Mouse (Mus musculus) left cerebral cortex, adult 18-20 months (tissue): ENCODE results near the gene Mfap4. TPM values are rescaled to one million over a fixed set of nuclear protein-coding genes. Genes with fewer than 3 reads are reported as not detected.
A peak's percentile ranks its signal among the peaks of the same experiment; 100 is the strongest.

Experiments used
- DNase-seq, 2 experiments: peaks; one replicate each; pipeline ENCODE4 v3.0.0; 2021 to 2022; ENCODE audit warnings: low spot score in 2 of 2, mixed read lengths in 1 of 2
- long read RNA-seq, 2 experiments: library from polyadenylated mRNA; stranded (forward); transcript quantifications; one replicate each; pipeline ENCODE4 v2.0.0; 2021
- total RNA-seq, 2 experiments: library from RNA; stranded (reverse); gene quantifications; 2 replicates each; pipeline ENCODE4 v1.2.3; 2021

Mfap4 gene
- 1 to 10 TPM; 2.6 to 3.3 TPM for total RNA-seq
- long read RNA-seq, experiment 1, partial matches to known transcripts = 0 of 5 reads
- long read RNA-seq, experiment 1, other reads (novel, unspliced or antisense) = 1 of 5 reads
- long read RNA-seq, experiment 2, partial matches to known transcripts = 2 of 5 reads
- long read RNA-seq, experiment 2, other reads (novel, unspliced or antisense) = 1 of 5 reads

DNA sequence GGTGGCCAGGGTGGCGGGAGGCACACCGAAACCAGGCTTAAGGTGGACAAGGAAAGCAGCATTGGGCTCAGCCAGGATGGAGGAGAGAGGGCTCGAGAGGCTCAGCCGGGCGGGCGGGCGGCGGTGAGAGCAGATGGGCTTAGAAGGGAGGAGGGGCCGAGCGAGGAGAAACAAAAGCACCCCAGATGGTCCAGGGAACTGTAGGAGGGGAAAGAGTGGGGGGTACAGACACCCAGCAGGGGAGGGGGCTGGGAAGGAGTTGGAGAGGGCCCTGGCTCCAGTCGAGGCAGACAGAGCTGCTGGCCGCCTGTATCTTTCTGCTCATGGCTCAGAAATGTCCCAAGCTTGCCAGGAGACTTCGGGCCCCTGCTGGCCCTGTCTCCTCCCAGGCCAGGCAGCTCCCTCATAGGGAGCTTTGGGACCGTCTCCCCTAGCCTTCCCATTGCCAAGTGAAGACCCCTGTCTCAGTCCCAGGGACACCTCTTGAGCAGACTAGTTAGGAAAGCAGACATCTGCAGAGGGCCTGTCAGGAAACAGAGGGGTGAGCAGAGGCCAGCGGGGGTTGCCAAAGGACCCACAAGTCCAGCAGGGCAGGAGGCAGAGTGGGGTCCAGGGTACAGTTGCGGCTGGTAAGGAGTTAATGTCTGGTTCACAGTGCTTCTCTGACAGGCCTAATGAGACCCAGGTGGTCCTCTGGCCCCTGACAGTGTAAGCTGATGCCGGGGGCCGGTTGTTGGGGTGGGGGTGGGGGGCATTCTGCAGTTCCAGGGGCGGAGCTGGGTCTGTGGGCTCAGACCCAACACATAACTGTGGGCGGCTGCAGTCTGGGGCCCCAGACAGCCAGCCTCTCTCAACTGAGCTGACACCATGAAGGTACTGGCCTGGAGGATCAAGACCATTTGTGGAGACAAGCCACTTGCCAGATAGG, at the start of gene Mfap4:
TSS of gene Mfap4 (plus strand) at position 819 of the 928 bp plus-strand sequence.
- DNase-seq = peak; percentile 67 to 83

DNA sequence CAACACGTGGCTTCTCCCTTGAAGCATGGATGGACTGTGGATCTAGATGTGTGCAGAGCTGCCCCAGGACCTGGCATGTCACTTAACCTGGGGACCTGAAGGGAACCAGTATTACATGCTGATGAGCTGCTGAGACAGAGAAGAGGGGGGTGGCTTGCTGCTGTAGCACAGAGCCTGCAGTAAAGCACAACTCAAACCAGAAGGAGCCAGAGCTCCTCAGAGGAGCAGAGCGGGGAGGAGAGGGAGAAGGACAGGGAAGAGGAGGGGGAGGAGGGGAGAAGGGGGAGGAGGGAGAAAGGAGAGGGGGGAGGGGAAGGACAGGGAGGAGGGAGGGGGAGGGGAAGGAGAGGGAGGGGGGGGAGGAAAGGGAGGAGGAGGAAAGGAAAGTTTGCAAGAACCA, 48.9 kb upstream of the Mfap4 start:
- no peak for DNase-seq

DNA sequence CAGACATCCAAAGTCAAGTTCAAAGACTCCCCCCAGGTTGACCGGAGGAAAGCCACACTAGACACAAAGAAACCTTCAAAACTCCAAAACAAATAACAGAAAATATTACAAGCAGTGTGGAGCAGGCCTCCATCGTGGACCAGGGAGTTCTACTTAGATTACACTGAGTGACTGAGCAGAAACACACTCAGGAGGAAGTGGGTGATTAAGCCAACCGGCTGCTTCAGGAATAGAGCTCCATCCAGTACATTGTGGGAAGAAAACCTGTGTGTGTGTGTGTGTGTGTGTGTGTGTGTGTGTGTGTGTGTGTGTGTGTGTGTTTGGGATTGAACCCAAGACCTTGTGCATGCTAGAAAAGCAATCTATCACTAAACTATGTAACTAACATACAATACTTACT, 46.1 kb upstream of the Mfap4 start:
- no peak for DNase-seq

DNA sequence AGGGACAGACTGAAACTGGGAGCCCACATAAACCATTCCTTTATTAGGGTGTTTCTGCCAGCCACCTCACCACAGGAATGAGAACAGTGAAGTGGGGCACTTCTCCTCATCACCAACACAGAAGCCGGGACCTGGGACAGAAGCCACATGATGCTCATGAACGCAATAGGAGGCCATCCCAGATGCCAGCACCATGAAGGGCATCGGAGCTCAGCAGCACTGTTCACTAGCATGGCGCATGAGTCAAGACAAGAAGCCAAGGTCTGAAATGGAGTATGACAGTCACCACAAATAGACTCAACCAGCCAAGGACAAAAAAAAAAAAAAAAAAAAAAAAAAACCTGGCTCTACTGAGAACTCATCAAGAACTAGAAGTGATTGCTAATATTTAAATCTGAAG, 44.8 kb upstream of the Mfap4 start:
- no peak for DNase-seq

DNA sequence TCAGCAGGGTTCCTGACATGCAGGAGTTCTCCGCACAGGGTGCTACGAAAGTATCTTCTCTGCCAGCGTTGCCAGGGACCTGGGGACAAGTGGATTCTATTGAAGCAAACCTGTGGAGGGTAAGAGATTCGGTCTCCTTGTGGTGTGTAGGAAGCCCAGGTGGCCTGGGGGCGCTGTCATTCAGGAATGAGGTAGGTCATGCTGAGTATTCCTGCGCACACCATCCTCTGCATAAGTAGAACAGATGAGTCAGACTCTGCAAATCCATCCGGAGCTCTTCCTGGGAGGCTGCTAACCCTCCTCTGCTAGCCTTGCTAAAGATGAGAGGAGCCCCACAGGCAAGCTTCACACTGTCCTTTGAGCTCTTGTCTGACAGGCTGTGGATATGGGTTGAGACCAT, 43.6 kb upstream of the Mfap4 start:
- peak; percentile 53 to 64 for DNase-seq

DNA sequence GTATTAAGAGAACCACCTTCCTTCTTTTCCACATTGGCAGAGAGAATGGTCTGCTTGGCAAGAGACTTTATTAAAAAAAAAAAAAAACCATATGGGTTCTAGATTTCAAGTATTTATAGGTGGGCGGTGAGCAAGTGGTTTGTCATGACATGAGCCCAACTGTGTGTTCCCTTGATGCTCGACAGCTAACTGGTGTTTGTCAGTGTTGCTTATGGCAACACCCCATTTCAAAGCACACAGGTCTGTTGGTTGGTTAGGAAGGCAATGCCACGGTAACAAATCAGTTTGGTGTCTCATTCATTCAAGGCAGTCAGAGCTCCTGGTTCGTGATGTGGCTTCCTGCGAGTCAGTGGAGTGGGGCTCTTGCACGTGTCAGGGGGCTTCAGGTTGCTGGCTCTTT, 41.4 kb upstream of the Mfap4 start:
- no peak for DNase-seq

DNA sequence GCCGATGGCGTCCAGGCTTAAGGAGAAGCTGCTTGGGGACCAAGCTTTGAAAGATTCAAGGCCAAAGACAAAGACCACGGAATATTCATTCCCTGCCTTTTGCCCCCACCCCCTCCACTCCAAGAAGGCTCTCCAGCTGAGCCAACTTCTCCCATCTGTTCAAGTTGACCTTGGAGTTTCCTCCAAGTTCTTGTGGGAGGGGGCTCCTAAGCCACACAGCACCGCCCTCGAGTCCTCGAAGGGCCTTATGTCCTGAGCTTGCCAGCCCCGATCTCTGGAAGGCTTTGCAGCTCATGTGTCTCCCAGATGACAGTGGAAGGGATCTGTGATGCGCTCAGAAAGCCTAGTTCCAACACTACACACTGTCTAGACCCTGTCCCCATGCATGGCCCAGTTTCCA, 37.9 kb upstream of the Mfap4 start:
- DNase-seq = no peak

DNA sequence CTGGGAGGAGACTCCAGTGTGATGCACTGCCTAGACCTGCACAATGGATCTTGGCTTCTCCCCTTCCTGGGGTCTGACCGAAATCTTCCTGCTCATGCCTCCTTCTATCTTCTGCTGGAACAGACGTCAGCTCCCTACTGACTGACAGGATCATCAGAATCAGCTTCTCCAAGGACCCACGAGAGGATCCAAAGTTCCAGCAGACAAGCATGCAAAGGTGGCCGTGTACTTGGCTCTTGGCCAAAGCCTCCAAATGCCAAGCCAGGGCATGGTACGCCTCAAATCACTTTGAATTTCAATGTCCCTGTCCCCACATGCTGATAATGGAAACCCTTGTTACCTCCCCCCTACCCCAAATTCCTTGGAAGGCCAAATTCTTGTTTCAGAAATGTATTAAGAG, 37.2 kb upstream of the Mfap4 start:
- no peak for DNase-seq

DNA sequence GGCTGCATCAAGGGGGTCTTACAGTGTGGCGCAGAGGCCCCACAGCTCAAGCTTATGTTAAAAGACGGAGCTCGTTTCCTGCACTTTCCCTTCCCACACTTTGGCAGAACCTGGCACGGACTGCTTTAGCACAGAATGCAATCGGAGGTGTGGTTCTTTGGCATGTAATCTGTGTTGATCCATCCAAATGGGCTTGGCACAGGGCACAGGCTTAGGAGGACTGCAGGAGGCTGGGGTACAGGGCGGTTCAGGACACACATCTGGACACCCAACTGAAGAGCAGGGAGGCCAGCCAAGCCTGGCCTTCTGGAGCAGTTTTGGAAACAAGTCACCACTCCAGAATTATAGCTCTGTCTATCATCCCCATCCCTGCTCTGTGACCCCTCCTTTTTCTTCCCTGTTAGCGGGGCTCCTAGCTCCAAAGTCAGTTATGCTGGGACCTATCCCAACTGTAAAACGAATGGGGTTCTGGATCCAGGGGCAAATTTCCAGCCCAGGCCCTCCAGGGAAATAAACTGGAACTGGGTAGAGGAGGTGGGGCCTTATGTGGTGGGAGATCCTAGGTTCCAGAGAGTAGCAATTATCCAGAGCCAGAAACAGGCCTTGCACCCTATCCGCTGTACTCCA, 36.5 kb upstream of the Mfap4 start:
- peak; percentile 47 to 50 for DNase-seq

DNA sequence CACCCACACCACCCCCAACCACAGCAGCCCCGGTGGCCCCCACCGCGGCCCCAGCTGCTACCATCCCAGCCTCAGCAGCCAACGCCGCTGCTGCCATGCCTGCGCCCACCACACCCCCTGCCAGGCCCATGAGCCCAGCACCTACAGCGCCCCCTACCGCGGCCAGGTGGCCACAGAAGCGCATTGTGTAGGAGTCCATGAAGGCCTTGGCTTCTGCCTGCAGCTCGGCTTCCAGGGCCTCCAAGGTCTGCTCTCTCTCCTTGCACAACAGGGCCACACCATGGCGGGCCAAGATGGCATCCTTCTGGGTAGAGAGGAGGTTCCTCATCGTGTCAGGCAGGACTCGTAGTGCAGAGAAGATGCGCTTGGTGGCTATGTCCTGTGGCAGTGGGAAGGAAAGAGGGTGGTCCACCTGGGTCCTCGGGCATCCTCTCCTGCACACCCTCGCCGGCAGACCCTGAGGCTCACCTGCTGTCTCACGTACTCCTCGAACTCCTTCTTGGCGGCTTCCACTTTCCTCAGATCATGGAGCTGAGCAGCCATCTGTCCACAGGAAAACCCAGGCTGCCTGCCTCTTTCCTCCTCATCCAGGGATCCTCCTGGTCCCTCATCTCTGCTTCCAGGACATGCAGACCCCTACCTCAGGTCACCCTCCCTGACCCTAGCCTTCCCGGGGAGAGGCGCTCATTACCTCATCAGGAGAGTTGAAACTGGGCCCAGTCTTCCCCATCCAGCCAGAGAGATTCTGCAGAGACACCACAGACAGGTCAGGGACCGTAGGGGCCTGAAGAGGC, 35.5 kb upstream of the Mfap4 start:
- peak in 1 of 2 experiments; percentile 45 for DNase-seq

DNA sequence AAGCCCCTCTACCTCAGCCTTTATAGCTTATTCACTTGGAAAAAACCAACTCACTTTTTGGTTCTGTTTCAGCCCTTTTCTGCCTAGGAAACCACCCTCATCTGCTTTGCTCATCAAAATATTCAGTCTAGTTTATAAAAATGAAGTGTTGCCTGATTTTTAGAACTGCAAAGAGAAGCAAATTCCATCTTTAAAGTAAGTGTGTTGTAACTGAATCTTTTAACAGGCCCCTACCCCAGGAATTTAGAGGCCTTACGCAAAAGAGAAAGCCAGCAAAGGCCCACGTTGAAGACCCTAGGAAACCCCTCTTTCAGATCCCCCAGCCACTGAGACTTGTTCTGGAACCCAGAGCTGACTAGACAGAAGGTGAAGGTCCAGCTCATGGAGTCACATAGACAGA, 21.2 kb upstream of the Mfap4 start:
- DNase-seq = no peak

DNA sequence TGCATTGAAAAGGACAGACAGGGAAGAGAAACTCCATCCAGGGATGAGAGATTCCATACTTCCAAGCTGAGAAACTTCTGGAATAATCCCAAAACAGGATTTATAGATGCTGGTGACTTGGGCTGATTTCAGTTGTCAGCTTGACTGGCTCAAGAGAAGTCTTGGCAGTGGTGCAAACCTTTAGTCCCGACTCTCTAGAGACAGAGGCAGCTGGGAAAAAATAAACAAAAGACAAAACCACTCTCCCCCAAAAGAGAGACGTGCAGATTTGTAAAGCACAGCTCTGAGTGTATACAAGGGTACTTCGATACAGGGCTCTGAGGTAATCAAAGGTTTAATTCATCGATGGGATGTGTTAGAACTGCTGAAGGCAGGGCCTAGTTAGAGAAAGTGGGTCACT, 19.8 kb upstream of the Mfap4 start:
- DNase-seq = no peak

DNA sequence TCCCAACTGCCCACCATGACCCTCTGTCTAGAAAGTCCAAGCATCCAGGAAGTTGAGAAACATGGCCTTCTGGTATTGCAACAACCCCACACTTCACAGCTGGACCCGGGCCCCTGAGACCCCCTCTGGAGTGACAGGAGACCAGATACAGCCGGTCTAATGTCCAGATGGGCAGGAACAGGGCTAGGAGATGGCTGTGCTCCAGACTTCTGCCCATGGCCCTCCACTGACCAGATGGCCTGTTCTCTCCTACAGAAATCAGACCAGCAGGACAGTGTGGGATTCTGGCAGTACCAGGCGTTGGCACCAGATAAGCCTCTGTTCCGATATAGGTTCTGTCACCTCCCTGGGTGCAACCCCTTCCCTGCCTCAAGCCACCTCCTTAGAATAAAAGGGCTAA, 16.7 kb upstream of the Mfap4 start:
- no peak for DNase-seq

DNA sequence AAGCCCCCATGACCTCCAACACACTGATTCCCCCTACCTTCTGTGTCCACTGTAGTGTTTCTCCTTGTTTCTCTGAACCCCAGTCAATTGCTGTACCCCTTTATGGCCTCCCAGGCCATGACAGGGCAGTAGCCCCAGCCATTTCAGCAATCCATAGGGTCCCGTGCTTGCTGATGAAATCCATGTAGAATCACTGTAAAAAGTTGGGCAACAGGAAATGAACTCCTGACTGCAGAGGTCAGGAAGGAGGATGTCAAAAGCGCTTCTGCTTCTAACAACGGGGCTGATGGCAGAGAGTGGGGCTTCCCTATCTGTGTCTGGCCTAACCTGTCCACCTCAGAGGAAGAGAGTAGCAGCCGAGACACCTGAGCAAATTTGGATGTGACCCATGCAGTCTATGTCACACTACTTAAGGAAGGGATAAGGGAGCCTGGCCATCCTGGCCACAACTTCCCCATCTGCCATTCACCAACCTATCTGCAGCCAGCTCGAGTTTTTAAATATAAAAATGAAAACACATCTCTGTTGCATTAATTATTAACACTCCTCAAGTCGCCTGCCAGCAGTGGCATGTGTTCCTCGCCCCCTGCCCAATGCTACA, 15.8 kb upstream of the Mfap4 start:
- no peak for DNase-seq

DNA sequence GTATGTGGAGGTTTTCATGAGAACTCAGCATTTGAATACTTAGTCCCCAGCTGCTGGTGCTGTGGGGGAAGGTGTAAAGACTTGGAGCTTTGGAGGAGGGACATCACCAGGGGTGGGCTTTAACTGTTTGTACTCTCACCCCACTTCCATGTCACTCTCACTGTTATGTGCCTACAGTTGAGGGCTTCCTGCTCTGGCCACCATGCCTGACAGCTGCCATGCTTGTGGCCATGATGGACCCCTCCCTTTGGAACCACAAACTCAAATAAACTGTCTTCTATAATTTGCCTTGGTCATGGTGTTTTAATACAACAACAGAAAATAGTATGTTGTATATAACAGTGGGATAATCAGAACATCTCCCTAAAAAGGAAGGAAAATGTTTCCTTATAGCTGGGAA, 14.4 kb upstream of the Mfap4 start:
- DNase-seq = no peak

DNA sequence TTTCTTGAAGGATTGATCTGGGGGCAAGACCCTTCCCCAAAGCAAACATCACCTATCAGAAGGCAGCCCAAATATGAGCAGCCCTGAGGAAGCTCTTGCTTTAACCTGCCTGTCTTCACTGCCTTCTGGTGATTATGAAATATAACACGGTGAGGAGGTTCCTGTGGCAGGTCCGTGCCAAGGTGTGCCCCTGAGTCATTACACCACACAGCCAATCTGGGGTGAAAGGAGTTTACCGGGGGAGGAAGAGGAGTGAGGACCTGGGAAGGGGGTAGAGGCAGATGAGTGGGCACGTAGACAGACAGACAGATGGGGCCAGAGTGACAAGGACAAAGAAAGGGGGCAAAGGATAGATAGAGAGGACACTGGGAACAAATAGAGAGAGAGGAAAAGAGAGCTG, 11.6 kb upstream of the Mfap4 start:
- DNase-seq = no peak

DNA sequence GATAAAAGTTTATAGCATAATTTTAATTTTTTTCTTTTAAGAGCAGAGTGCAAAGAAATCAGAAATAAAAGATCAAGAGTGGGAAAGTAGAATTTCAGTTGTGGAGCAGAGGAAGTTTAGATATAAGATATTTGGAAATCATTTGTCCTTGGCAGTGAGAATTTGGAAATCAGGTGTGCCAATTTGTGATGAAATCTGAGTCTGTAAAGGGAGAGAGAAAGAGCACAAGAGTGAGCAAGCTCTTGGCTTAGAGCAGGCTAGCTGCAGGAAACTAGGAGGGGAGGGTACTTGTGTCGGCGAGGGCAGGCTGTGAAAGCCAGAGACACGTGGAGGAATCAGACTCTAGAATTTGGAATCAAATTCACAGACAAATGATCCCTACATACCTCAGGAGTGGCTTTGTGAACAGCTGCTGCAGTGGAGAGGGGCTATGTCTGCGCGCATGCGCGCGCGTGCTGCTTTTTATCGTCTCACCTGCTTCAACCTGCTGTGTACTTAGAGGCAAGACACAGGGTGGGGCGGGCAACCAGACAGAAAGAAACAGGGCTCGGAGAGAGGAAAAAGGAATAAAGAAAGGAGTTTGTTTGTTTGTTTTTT, 8.3 kb upstream of the Mfap4 start:
- DNase-seq = peak in 1 of 2 experiments; percentile 25

DNA sequence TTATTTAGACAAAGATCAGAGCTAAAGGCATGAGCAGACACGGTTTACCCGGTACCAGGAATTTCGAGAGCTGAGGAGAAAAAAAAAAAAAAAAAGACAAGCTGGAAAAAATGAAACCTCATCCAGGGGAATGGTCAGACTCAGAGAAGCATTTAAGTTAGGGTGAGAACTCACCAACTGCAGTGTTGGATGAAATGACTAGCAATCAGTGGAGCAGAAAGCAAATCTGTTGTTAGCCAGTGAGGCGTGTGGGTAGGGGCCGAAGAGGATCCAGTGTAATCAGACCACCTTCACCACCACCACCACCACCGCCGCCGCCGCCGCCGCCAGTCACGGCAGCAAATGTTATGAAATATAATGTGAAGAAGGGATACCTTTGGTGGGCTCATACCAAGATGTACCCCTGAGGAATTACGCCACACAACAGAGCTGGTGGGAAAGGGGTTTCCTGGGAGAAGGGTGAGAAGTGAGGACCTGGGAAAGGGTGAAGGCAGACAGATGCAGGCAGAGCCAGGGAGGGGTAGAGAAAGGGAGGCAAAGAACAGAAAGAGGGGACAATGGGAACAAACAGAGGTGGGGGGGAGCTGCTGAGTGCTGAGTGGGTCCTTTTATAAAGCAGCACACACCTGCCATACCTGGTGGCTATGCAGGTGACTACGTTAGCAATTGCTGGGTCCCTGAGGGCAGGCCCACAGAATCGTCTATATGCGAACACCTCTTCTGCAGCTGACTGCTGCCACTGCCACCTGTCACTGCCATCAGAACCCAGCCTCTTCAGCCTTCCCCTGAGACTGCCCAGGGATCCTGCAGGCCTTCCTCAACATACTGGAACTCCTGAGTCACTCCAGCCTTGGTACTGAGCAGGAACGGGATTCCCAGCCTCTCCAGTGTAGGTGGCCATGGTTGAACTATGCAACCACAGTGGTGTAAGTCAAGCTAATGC, 7.4 kb upstream of the Mfap4 start:
- DNase-seq = no peak

DNA sequence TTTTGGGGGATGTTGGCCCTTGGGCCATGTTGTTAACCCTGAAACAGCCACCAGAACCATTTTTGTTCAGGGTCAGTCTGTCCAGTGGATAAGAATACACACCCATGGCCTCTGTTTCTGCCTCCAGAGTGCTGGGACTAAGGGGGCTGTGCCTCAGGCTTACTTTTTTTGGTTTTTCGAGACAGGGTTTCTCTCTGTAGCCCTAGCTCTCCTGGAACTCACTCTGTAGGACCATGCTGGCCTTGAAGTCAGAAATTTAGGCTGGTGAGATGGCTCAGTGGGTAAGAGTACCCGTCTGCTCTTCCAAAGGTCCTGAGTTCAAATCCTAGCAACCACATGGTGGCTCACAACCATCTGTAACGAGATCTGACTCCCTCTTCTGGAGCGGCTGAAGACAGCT, 6.4 kb upstream of the Mfap4 start:
- DNase-seq = no peak
